Mouse (Mus musculus) cerebellum, adult 2 months (tissue): ENCODE results near the gene Rita1.

Source experiments
- CTCF ChIP-seq: fragments of 200-500 bp; IDR thresholded peaks from 2 replicates; pipeline ENCODE4 v1.5.1; 2011; ENCODE audit warnings: low read depth, mild to moderate bottlenecking, control low read depth, low read length, moderate library complexity, borderline replicate concordance; ENCODE audit not compliant: insufficient read depth
- POLR2A ChIP-seq: fragments of 200-500 bp; IDR thresholded peaks from 2 replicates; pipeline ENCODE4 v1.6.1; 2011; ENCODE audit warnings: low read length, control low read depth, borderline replicate concordance; ENCODE audit not compliant: insufficient read depth

DNA sequence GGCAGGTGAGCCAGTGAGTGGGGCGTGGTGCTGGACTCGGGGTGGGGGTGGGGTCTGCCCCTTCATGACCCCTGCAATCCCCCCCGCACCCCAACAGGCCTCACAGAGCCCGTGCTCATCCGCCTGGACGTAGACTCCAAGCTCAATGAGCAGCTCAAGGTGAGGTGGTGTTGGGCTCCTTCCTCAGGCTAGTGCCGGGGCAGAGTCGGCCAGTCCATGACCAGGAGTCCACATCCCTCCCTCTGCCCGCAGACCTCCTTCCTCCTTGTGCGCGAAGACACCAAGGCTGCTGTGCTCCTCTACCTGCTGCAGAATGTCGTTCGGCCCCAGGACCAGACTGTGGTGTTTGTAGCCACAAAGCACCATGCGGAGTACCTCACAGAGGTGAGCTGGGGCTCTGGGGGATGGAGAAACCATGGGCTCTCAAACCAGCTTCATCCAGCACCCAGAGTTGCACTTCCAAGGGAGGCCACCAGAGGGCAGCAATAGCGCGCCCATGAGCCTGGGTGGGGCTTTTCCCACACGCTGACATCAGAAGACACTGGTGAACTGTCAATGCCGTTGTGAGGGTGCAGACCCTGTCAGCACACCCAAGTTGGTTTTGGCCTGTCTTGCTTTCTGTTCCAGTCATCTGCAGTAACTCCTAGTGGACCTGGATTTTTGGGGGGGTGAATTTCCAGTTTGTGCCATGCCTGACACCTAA is 8.1 kb upstream of the Rita1 start:
- TF ChIP-seq CTCF = peak; percentile 98
- TF ChIP-seq POLR2A = no peak
